Mouse (Mus musculus): ENCODE results near the gene Lpin3. TPM values are rescaled to one million over a fixed set of nuclear protein-coding genes. Genes with fewer than 3 reads are reported as not detected.

Gene Lpin3
- polyA plus RNA-seq, 1 experiment from 2014 or later: 2.5 TPM

- Histone ChIP-seq H3K9me3 (ENCODE audit: low read depth, low read length) (no peaks in the 10 kb centered on the region), H3K27ac (ENCODE audit: low read depth) (no peak overlapping the region), H3K4me1 (ENCODE audit: insufficient read depth) (no peaks in the 10 kb centered on the region), H3K36me3 (ENCODE audit: insufficient read depth) (no peaks in the 10 kb centered on the region), H3K27me3 (ENCODE audit: insufficient read depth, low read length) (no peaks in the 10 kb centered on the region), H3K4me3 (ENCODE audit: low read depth, low read length) (no peak overlapping the region), H3K9ac (no peak overlapping the region), H3K4me2 (no peak overlapping the region)
- 71% methylated on average over 5 of the region's 5 CpGs for WGBS
- TF ChIP-seq CTCF (IDR thresholded peaks at IDR 0.05; ENCODE audit: low read depth): peak; percentile 9; the same call in 1 of the 2 replicates
- DNase-seq (no peak), ATAC-seq (ENCODE audit: insufficient read depth) (no peak)
These were observed 23.9 kb upstream of the Lpin3 start for GRCm38 (mm10) chr2:160856359-160857102.

GRCm38 (mm10) chr2:160860363-160860762 lies 20.1 kb upstream of the Lpin3 start:
- H3K9ac ChIP-seq: no peak overlapping the region
- H3K27ac ChIP-seq (ENCODE audit: low read depth): no peak overlapping the region
- H3K36me3 ChIP-seq (ENCODE audit: insufficient read depth): no peaks in the 10 kb centered on the region
- no peak overlapping the region for H3K4me3 ChIP-seq (ENCODE audit: low read depth, low read length)
- no peaks in the 10 kb centered on the region for H3K27me3 ChIP-seq (ENCODE audit: insufficient read depth, low read length)
- ATAC-seq (ENCODE audit: insufficient read depth) (no peak), DNase-seq (no peak)
- no peaks in the 10 kb centered on the region for H3K4me1 ChIP-seq (ENCODE audit: insufficient read depth)
- TF ChIP-seq CTCF (IDR thresholded peaks at IDR 0.05; ENCODE audit: low read depth): no peak
- H3K9me3 ChIP-seq (ENCODE audit: low read depth, low read length): no peaks in the 10 kb centered on the region
- H3K4me2 ChIP-seq: no peak overlapping the region
- 67% methylated on average over 1 of the region's 1 CpGs for WGBS

GRCm38 (mm10) chr2:160864112-160864511 lies 16.4 kb upstream of the Lpin3 start:
- Histone ChIP-seq H3K4me2 (no peak overlapping the region), H3K9ac (no peak overlapping the region), H3K27me3 (ENCODE audit: insufficient read depth, low read length) (no peaks in the 10 kb centered on the region), H3K4me1 (ENCODE audit: insufficient read depth) (no peaks in the 10 kb centered on the region), H3K27ac (ENCODE audit: low read depth) (no peak overlapping the region), H3K9me3 (ENCODE audit: low read depth, low read length) (no peaks in the 10 kb centered on the region), H3K4me3 (ENCODE audit: low read depth, low read length) (no peak overlapping the region), H3K36me3 (ENCODE audit: insufficient read depth) (no peaks in the 10 kb centered on the region)
- DNase-seq: no peak
- WGBS: 89% methylated on average over 1 of the region's 1 CpGs
- no peak for TF ChIP-seq CTCF (IDR thresholded peaks at IDR 0.05; ENCODE audit: low read depth)
- no peak for ATAC-seq (ENCODE audit: insufficient read depth)

- H3K27ac ChIP-seq (ENCODE audit: low read depth): no peak overlapping the region
- H3K4me3 ChIP-seq (ENCODE audit: low read depth, low read length): no peak overlapping the region
- no peaks in the 10 kb centered on the region for H3K36me3 ChIP-seq (ENCODE audit: insufficient read depth)
- no peak overlapping the region for H3K9ac ChIP-seq
- WGBS: 65% methylated on average over 2 of the region's 2 CpGs
- no peak for TF ChIP-seq CTCF (IDR thresholded peaks at IDR 0.05; ENCODE audit: low read depth)
- ATAC-seq (ENCODE audit: insufficient read depth) (no peak), DNase-seq (no peak)
- no peaks in the 10 kb centered on the region for H3K27me3 ChIP-seq (ENCODE audit: insufficient read depth, low read length)
- H3K4me2 ChIP-seq: no peak overlapping the region
- H3K9me3 ChIP-seq (ENCODE audit: low read depth, low read length): no peaks in the 10 kb centered on the region
- H3K4me1 ChIP-seq (ENCODE audit: insufficient read depth): no peaks in the 10 kb centered on the region
These were observed 15.2 kb upstream of the Lpin3 start for GRCm38 (mm10) chr2:160865266-160865665.

GRCm38 (mm10) chr2:160869446-160869845 lies 11.0 kb upstream of the Lpin3 start:
- no peaks in the 10 kb centered on the region for H3K36me3 ChIP-seq (ENCODE audit: insufficient read depth)
- no peaks in the 10 kb centered on the region for H3K9me3 ChIP-seq (ENCODE audit: low read depth, low read length)
- H3K4me1 ChIP-seq (ENCODE audit: insufficient read depth): no peaks in the 10 kb centered on the region; the same call in 1 of the 2 replicates
- no peak overlapping the region for H3K9ac ChIP-seq
- WGBS: 68% methylated on average over 3 of the region's 3 CpGs
- no peak overlapping the region for H3K4me2 ChIP-seq
- no peak for TF ChIP-seq CTCF (IDR thresholded peaks at IDR 0.05; ENCODE audit: low read depth)
- no peak for DNase-seq
- ATAC-seq (ENCODE audit: insufficient read depth): no peak
- H3K4me3 ChIP-seq (ENCODE audit: low read depth, low read length): no peak overlapping the region
- H3K27me3 ChIP-seq (ENCODE audit: insufficient read depth, low read length): no peaks in the 10 kb centered on the region
- H3K27ac ChIP-seq (ENCODE audit: low read depth): no peak overlapping the region

GRCm38 (mm10) chr2:160871310-160871709 lies 9.2 kb upstream of the Lpin3 start:
- Histone ChIP-seq H3K9me3 (ENCODE audit: low read depth, low read length) (no peaks in the 10 kb centered on the region), H3K4me2 (peak overlapping the region; percentile 41), H3K36me3 (ENCODE audit: insufficient read depth) (no peaks in the 10 kb centered on the region), H3K4me1 (ENCODE audit: insufficient read depth) (no peaks in the 10 kb centered on the region; the same call in 1 of the 2 replicates), H3K27me3 (ENCODE audit: insufficient read depth, low read length) (no peaks in the 10 kb centered on the region), H3K9ac (no peak overlapping the region), H3K4me3 (ENCODE audit: low read depth, low read length) (no peak overlapping the region), H3K27ac (ENCODE audit: low read depth) (no peak overlapping the region)
- WGBS: 71% methylated on average over 3 of the region's 3 CpGs
- no peak for TF ChIP-seq CTCF (IDR thresholded peaks at IDR 0.05; ENCODE audit: low read depth)
- DNase-seq (no peak), ATAC-seq (ENCODE audit: insufficient read depth) (no peak)

- ATAC-seq (ENCODE audit: insufficient read depth): peak; percentile 90
- Histone ChIP-seq H3K9ac (peak overlapping the region; percentile 92), H3K9me3 (ENCODE audit: low read depth, low read length) (no peaks in the 10 kb centered on the region), H3K4me3 (ENCODE audit: low read depth, low read length) (peak overlapping the region; percentile 90), H3K36me3 (ENCODE audit: insufficient read depth) (no peaks in the 10 kb centered on the region), H3K27ac (ENCODE audit: low read depth) (peak overlapping the region; percentile 97), H3K4me2 (peak overlapping the region; percentile 83), H3K27me3 (ENCODE audit: insufficient read depth, low read length) (no peaks in the 10 kb centered on the region), H3K4me1 (ENCODE audit: insufficient read depth) (no peaks in the 10 kb centered on the region; the same call in 1 of the 2 replicates)
- TF ChIP-seq CTCF (IDR thresholded peaks at IDR 0.05; ENCODE audit: low read depth): no peak
- peak; percentile 76 for DNase-seq
- WGBS: under 1% methylated on average over 43 of the region's 47 CpGs
These were observed 8.1 kb upstream of the Lpin3 start for GRCm38 (mm10) chr2:160872395-160872794.
